8 mouse cellular contexts compared by ENCODE assay signal in genomic region chr5:117355648-117356303, GRCm38 (mm10). TPM values are rescaled to one million over a fixed set of nuclear protein-coding genes. Genes with fewer than 3 reads are reported as not detected.
DNase-seq lines count a peak whose midpoint lies in the region; ATAC-seq and TF ChIP-seq lines count a peak whose summit lies in the region.

No protein-coding gene starts in this region.

- peak; percentile 32; the same call in 1 of the 2 replicates for TF ChIP-seq POLR2A in embryonic fibroblast, embryonic 13.5 days (IDR thresholded peaks at IDR 0.05; ENCODE audit: low read depth, low read length)
- TF ChIP-seq POLR2A in olfactory bulb, adult 2 months (IDR thresholded peaks at IDR 0.05; ENCODE audit: insufficient read depth, low read depth, low read length), result no peak

- H3K4me2 ChIP-seq in limb, embryonic 13.5 days (replicated peaks), result peak overlapping the region; percentile 90

- 52% methylated on average over 14 of the region's 14 CpGs for WGBS in limb, embryonic 13.5 days
- WGBS in olfactory bulb, adult 2 months, result 43% methylated on average over 14 of the region's 14 CpGs

- TF ChIP-seq CTCF in layer of hippocampus, adult 2 months (conservative IDR thresholded peaks at IDR 0.05), result peak; percentile 58
- TF ChIP-seq CTCF in embryonic fibroblast, embryonic 13.5 days (IDR thresholded peaks at IDR 0.05; ENCODE audit: borderline replicate concordance, insufficient read depth, low read length), result no peak
- TF ChIP-seq CTCF in olfactory bulb, adult 2 months (IDR thresholded peaks at IDR 0.05; ENCODE audit: insufficient read depth, low read depth, low read length), result no peak

- peaks cover 10% of the 10 kb centered on the region for H3K4me1 ChIP-seq in embryonic fibroblast, embryonic 13.5 days (ENCODE audit: control insufficient read depth, insufficient read depth, low read length)
- peaks cover 40% of the 10 kb centered on the region for H3K4me1 ChIP-seq in limb, embryonic 13.5 days
- H3K4me1 ChIP-seq in olfactory bulb, adult 2 months (ENCODE audit: control insufficient read depth, insufficient read depth, low read length), result peaks cover 12% of the 10 kb centered on the region

- H3K36me3 ChIP-seq in limb, embryonic 13.5 days, result no peaks in the 10 kb centered on the region

- peak overlapping the region; percentile 95 for H3K9ac ChIP-seq in limb, embryonic 13.5 days

- no peaks in the 10 kb centered on the region for H3K27me3 ChIP-seq in limb, embryonic 13.5 days

- DNase-seq in layer of hippocampus, adult 2 months (ENCODE audit: low spot score in 2 of 2), result no peak
- no peak for DNase-seq in layer of hippocampus, postnatal 25 days (ENCODE audit: extremely low spot score in 1 of 2, low spot score in 1 of 2)
- DNase-seq in urinary bladder, postnatal 36 days (ENCODE audit: low spot score in 2 of 2), result no peak
- DNase-seq in left cerebral cortex, adult 8-10 months (ENCODE audit: low spot score in 2 of 2), result no peak
- DNase-seq in embryo, embryonic 10 days (ENCODE audit: low spot score), result no peak

- no peaks in the 10 kb centered on the region for H3K9me3 ChIP-seq in limb, embryonic 13.5 days

- no peak overlapping the region for H3K4me3 ChIP-seq in layer of hippocampus, adult 2 months
- peak overlapping the region; percentile 21; the same call in 1 of the 2 replicates for H3K4me3 ChIP-seq in embryonic fibroblast, embryonic 13.5 days (ENCODE audit: insufficient read depth, low read length)
- peak overlapping the region; percentile 94 for H3K4me3 ChIP-seq in limb, embryonic 13.5 days
- H3K4me3 ChIP-seq in olfactory bulb, adult 2 months (ENCODE audit: insufficient read depth, low read depth, low read length), result no peak overlapping the region

- no peak for ATAC-seq in limb, embryonic 13.5 days (ENCODE audit: low FRiP score, low read depth)

- peak overlapping the region; percentile 95 for H3K27ac ChIP-seq in layer of hippocampus, adult 2 months
- peak overlapping the region; percentile 58 for H3K27ac ChIP-seq in embryonic fibroblast, embryonic 13.5 days (ENCODE audit: insufficient read depth, low read length)
- no peak overlapping the region for H3K27ac ChIP-seq in limb, embryonic 13.5 days
- peak overlapping the region; percentile 83 for H3K27ac ChIP-seq in olfactory bulb, adult 2 months (ENCODE audit: insufficient read depth, low read depth, low read length)

RNA-seq across cellular contexts. Expression of gene Wsb2, which starts 1.3 kb away (rescaled TPM):
- 100 to 1,000 TPM; 262 to 264 TPM for total RNA-seq in layer of hippocampus, adult 2 months (2021)
- 100 to 1,000 TPM; 264 to 285 TPM for total RNA-seq in layer of hippocampus, postnatal 25 days (2021)
- polyA plus RNA-seq in embryonic fibroblast, embryonic 13.5 days (2011; ENCODE audit: insufficient read length, low read depth, missing spikeins), result 109 and 138 TPM in 2 replicates
- 54.9 and 55.2 TPM in 2 replicates for polyA plus RNA-seq in limb, embryonic 13.5 days (2015; fragmentation: Nextera tagmentation; extraction: Ambion mirVana)
- not detected in 2 replicates for polyA plus RNA-seq in olfactory bulb, adult 2 months (2012; ENCODE audit: insufficient read depth, insufficient read length, low replicate concordance, missing spikeins)
- total RNA-seq in left cerebral cortex, adult 8-10 months (2022), result 100 to 1,000 TPM; 263 to 297 (median 279) TPM

RNA-seq across cellular contexts. Expression of gene Rfc5, which starts 33.1 kb away (rescaled TPM):
- total RNA-seq in layer of hippocampus, adult 2 months (2021), result 10 to 100 TPM; 13.8 to 18.5 TPM
- total RNA-seq in layer of hippocampus, postnatal 25 days (2021), result 10 to 100 TPM; 11.6 to 18.9 TPM
- polyA plus RNA-seq in embryonic fibroblast, embryonic 13.5 days (2011; ENCODE audit: insufficient read length, low read depth, missing spikeins), result 38.8 and 51.0 TPM in 2 replicates
- polyA plus RNA-seq in limb, embryonic 13.5 days (2015; fragmentation: Nextera tagmentation; extraction: Ambion mirVana), result 82.0 and 86.2 TPM in 2 replicates
- polyA plus RNA-seq in olfactory bulb, adult 2 months (2012; ENCODE audit: insufficient read depth, insufficient read length, low replicate concordance, missing spikeins), result not detected in 2 replicates
- 10 to 100 TPM; 11.6 to 18.0 (median 16.3) TPM for total RNA-seq in left cerebral cortex, adult 8-10 months (2022)

RNA-seq across cellular contexts. Expression of gene Vsig10, which starts 36.9 kb away (rescaled TPM):
- total RNA-seq in layer of hippocampus, adult 2 months (2021), result 1 to 10 TPM; 1.5 to 2.1 TPM
- total RNA-seq in layer of hippocampus, postnatal 25 days (2021), result 1 to 10 TPM; 2.0 to 2.6 TPM
- 7.5 and 9.3 TPM in 2 replicates for polyA plus RNA-seq in embryonic fibroblast, embryonic 13.5 days (2011; ENCODE audit: insufficient read length, low read depth, missing spikeins)
- 7.6 and 9.6 TPM in 2 replicates for polyA plus RNA-seq in limb, embryonic 13.5 days (2015; fragmentation: Nextera tagmentation; extraction: Ambion mirVana)
- not detected in 2 replicates for polyA plus RNA-seq in olfactory bulb, adult 2 months (2012; ENCODE audit: insufficient read depth, insufficient read length, low replicate concordance, missing spikeins)
- 1 to 10 TPM; 1.7 to 3.6 (median 2.1) TPM for total RNA-seq in left cerebral cortex, adult 8-10 months (2022)

RNA-seq across cellular contexts. Expression of gene Ksr2, which starts 58.0 kb away (rescaled TPM):
- 10 to 100 TPM; 40.3 to 44.6 TPM for total RNA-seq in layer of hippocampus, adult 2 months (2021)
- 10 to 100 TPM; 29.0 to 43.1 TPM for total RNA-seq in layer of hippocampus, postnatal 25 days (2021)
- polyA plus RNA-seq in embryonic fibroblast, embryonic 13.5 days (2011; ENCODE audit: insufficient read length, low read depth, missing spikeins), result not detected in 2 replicates
- 0.08 and 0.15 TPM in 2 replicates for polyA plus RNA-seq in limb, embryonic 13.5 days (2015; fragmentation: Nextera tagmentation; extraction: Ambion mirVana)
- 57.9 TPM in 1 of 2 replicates, not detected in the other for polyA plus RNA-seq in olfactory bulb, adult 2 months (2012; ENCODE audit: insufficient read depth, insufficient read length, low replicate concordance, missing spikeins)
- 10 to 100 TPM; 40.3 to 43.9 (median 41.3) TPM for total RNA-seq in left cerebral cortex, adult 8-10 months (2022)

Comparison
In these comparisons a context has a peak if more than half of its experiments do, and no peak if none do; other contexts are left out.
1. H3K4me3 ChIP-seq: peak in embryonic fibroblast, embryonic 13.5 days (single experiment) and limb, embryonic 13.5 days (single experiment); none in layer of hippocampus, adult 2 months (single experiment) and olfactory bulb, adult 2 months (single experiment).